Mouse (Mus musculus) embryonic facial prominence, embryonic 10.5 days (tissue): ENCODE measurements around the gene Ss18l2. TPM values are rescaled to one million over a fixed set of nuclear protein-coding genes. Genes with fewer than 3 reads are reported as not detected.

ENCODE experiments used
- DNase-seq: peaks from one replicate; pipeline ENCODE4 v3.0.0-alpha.2; 2017; ENCODE audit warnings: low spot score
- H3K27ac ChIP-seq: fragments of 300-500 bp; sonication (generic); replicated peaks from 2 replicates; pipeline ENCODE4 v1.5.1; 2016; ENCODE audit warnings: mild to moderate bottlenecking
- H3K27me3 ChIP-seq: fragments of 300-500 bp; sonication (generic); replicated peaks from 2 replicates; pipeline ENCODE4 v1.6.1; 2016; ENCODE audit warnings: low read depth, mild to moderate bottlenecking; ENCODE audit not compliant: poor library complexity, severe bottlenecking
- H3K36me3 ChIP-seq: fragments of 300-500 bp; sonication (generic); replicated peaks from 2 replicates; pipeline ENCODE4 v1.6.1; 2016; ENCODE audit warnings: mild to moderate bottlenecking, moderate library complexity
- H3K4me1 ChIP-seq: fragments of 300-500 bp; sonication (generic); 2 replicates; pipeline ENCODE4 v1.6.1; 2016
- H3K4me3 ChIP-seq: fragments of 300-500 bp; sonication (generic); 2 replicates; pipeline ENCODE4 v1.5.1; 2016; ENCODE audit warnings: mild to moderate bottlenecking, moderate library complexity
- H3K9me3 ChIP-seq: fragments of 300-500 bp; sonication (generic); 2 replicates; pipeline ENCODE4 v1.6.1; 2016; ENCODE audit warnings: mild to moderate bottlenecking
- WGBS: fragments of 180-500 bp; shearing (Covaris S2); methylation state at CpG from one replicate; pipeline ENCODE4 v1.1.7; 2016; 5-methylcytosine and 5-hydroxymethylcytosine counted together
- polyA plus RNA-seq: library from polyadenylated mRNA; unstranded; fragments of >200 nt; fragmentation: Nextera tagmentation; extraction: Ambion mirVana; gene quantifications from 2 replicates; pipeline ENCODE4 v1.2.1, GENCODE M21; 2016

The Ss18l2 gene
- polyA plus RNA-seq, result 91.0 and 92.4 TPM in 2 replicates

- Histone ChIP-seq H3K4me1 (peaks cover 31% of the 10 kb centered on the region), H3K9me3 (no peaks in the 10 kb centered on the region), H3K27me3 (no peaks in the 10 kb centered on the region), H3K36me3 (peaks cover 22% of the 10 kb centered on the region), H3K27ac (peak within 1 kb of the TSS; percentile 90), H3K4me3 (peak within 1 kb of the TSS; percentile 96)
- DNase-seq, result peak; percentile 99
- WGBS, result 6% methylated on average over 37 of the region's 37 CpGs
These were observed at the start of gene Ss18l2 for GRCm38 (mm10) chr9:121709898-121710583. Gene Ss18l2 (plus strand): TSS chr9:121710329.

GRCm38 (mm10) chr9:121663467-121663866 lies 46.7 kb upstream of the Ss18l2 start:
- no peaks in the 10 kb centered on the region for H3K36me3 ChIP-seq
- DNase-seq, result no peak
- H3K4me1 ChIP-seq, result peaks cover 16% of the 10 kb centered on the region
- no peak overlapping the region for H3K27ac ChIP-seq
- H3K4me3 ChIP-seq, result no peak overlapping the region
- 76% methylated on average over 6 of the region's 6 CpGs for WGBS
- no peaks in the 10 kb centered on the region for H3K9me3 ChIP-seq
- H3K27me3 ChIP-seq, result peaks cover 22% of the 10 kb centered on the region

GRCm38 (mm10) chr9:121664104-121664503 lies 46.0 kb upstream of the Ss18l2 start:
- Histone ChIP-seq H3K36me3 (no peaks in the 10 kb centered on the region), H3K27me3 (peaks cover 28% of the 10 kb centered on the region), H3K4me1 (peaks cover 17% of the 10 kb centered on the region), H3K4me3 (no peak overlapping the region), H3K9me3 (no peaks in the 10 kb centered on the region), H3K27ac (no peak overlapping the region)
- no peak for DNase-seq
- WGBS, result 84% methylated on average over 5 of the region's 5 CpGs

- no peaks in the 10 kb centered on the region for H3K9me3 ChIP-seq
- peaks cover 45% of the 10 kb centered on the region for H3K4me1 ChIP-seq
- H3K27ac ChIP-seq, result no peak overlapping the region
- no peaks in the 10 kb centered on the region for H3K36me3 ChIP-seq
- no peak for DNase-seq
- H3K27me3 ChIP-seq, result peaks cover 50% of the 10 kb centered on the region
- 78% methylated on average over 16 of the region's 16 CpGs for WGBS
- no peak overlapping the region for H3K4me3 ChIP-seq
These were observed 43.0 kb upstream of the Ss18l2 start for GRCm38 (mm10) chr9:121666957-121667630.

GRCm38 (mm10) chr9:121667822-121668221 lies 42.3 kb upstream of the Ss18l2 start:
- no peak for DNase-seq
- Histone ChIP-seq H3K36me3 (no peaks in the 10 kb centered on the region), H3K9me3 (no peaks in the 10 kb centered on the region), H3K4me3 (no peak overlapping the region), H3K27me3 (peaks cover 50% of the 10 kb centered on the region), H3K27ac (no peak overlapping the region), H3K4me1 (peaks cover 49% of the 10 kb centered on the region)
- WGBS, result 80% methylated on average over 11 of the region's 11 CpGs

- peak overlapping the region; percentile 61; the same call in 1 of the 2 replicates for H3K27ac ChIP-seq
These were observed 40.8 kb upstream of the Ss18l2 start for GRCm38 (mm10) chr9:121669348-121669791.

GRCm38 (mm10) chr9:121671300-121671699 lies 38.8 kb upstream of the Ss18l2 start:
- H3K27ac ChIP-seq, result no peak overlapping the region
- H3K27me3 ChIP-seq, result peaks cover 50% of the 10 kb centered on the region
- no peak overlapping the region for H3K4me3 ChIP-seq
- no peaks in the 10 kb centered on the region for H3K9me3 ChIP-seq
- peaks cover 44% of the 10 kb centered on the region for H3K4me1 ChIP-seq
- 25% methylated on average over 7 of the region's 7 CpGs for WGBS
- H3K36me3 ChIP-seq, result no peaks in the 10 kb centered on the region
- peak; percentile 58 for DNase-seq

More at GRCm38 (mm10) chr9:121669348-121669791, 40.8 kb upstream of the Ss18l2 start:
- H3K27me3 ChIP-seq, result peaks cover 50% of the 10 kb centered on the region
- H3K4me1 ChIP-seq, result peaks cover 49% of the 10 kb centered on the region
- under 1% methylated on average over 28 of the region's 28 CpGs for WGBS
- H3K4me3 ChIP-seq, result peak overlapping the region; percentile 53
- H3K9me3 ChIP-seq, result no peaks in the 10 kb centered on the region
- H3K36me3 ChIP-seq, result no peaks in the 10 kb centered on the region
- DNase-seq, result peak; percentile 85

GRCm38 (mm10) chr9:121672311-121672710 lies 37.8 kb upstream of the Ss18l2 start:
- no peak for DNase-seq
- no peak overlapping the region for H3K27ac ChIP-seq
- H3K4me1 ChIP-seq, result peaks cover 34% of the 10 kb centered on the region
- no peaks in the 10 kb centered on the region for H3K9me3 ChIP-seq
- no peaks in the 10 kb centered on the region for H3K36me3 ChIP-seq
- H3K27me3 ChIP-seq, result peaks cover 39% of the 10 kb centered on the region
- H3K4me3 ChIP-seq, result no peak overlapping the region
- WGBS, result 67% methylated on average over 5 of the region's 5 CpGs

- DNase-seq, result no peak
- Histone ChIP-seq H3K36me3 (no peaks in the 10 kb centered on the region), H3K4me3 (no peak overlapping the region), H3K4me1 (peaks cover 34% of the 10 kb centered on the region), H3K27me3 (peaks cover 25% of the 10 kb centered on the region), H3K27ac (no peak overlapping the region), H3K9me3 (no peaks in the 10 kb centered on the region)
- WGBS, result 90% methylated on average over 5 of the region's 5 CpGs
These were observed 36.4 kb upstream of the Ss18l2 start for GRCm38 (mm10) chr9:121673716-121674115.

- DNase-seq, result no peak
- peaks cover 28% of the 10 kb centered on the region for H3K4me1 ChIP-seq
- no peak overlapping the region for H3K27ac ChIP-seq
- H3K36me3 ChIP-seq, result no peaks in the 10 kb centered on the region
- no peaks in the 10 kb centered on the region for H3K9me3 ChIP-seq
- H3K4me3 ChIP-seq, result no peak overlapping the region
- peaks cover 12% of the 10 kb centered on the region for H3K27me3 ChIP-seq
- 84% methylated on average over 9 of the region's 9 CpGs for WGBS
These were observed 35.1 kb upstream of the Ss18l2 start for GRCm38 (mm10) chr9:121675011-121675410.

GRCm38 (mm10) chr9:121675556-121675955 lies 34.6 kb upstream of the Ss18l2 start:
- Histone ChIP-seq H3K4me3 (no peak overlapping the region), H3K27ac (no peak overlapping the region), H3K36me3 (no peaks in the 10 kb centered on the region), H3K4me1 (peaks cover 23% of the 10 kb centered on the region), H3K9me3 (no peaks in the 10 kb centered on the region), H3K27me3 (peaks cover 7% of the 10 kb centered on the region)
- no peak for DNase-seq
- WGBS, result 87% methylated on average over 2 of the region's 2 CpGs

- Histone ChIP-seq H3K27ac (no peak overlapping the region), H3K36me3 (peaks cover 4% of the 10 kb centered on the region; the same call in 1 of the 2 replicates), H3K4me1 (peaks cover 10% of the 10 kb centered on the region), H3K9me3 (no peaks in the 10 kb centered on the region), H3K4me3 (no peak overlapping the region), H3K27me3 (no peaks in the 10 kb centered on the region)
- no peak for DNase-seq
- 86% methylated on average over 4 of the region's 4 CpGs for whole genome bisulfite sequencing
These were observed 33.1 kb upstream of the Ss18l2 start for GRCm38 (mm10) chr9:121677069-121677468.

- H3K27ac ChIP-seq, result no peak overlapping the region
- no peak overlapping the region for H3K4me3 ChIP-seq
- H3K36me3 ChIP-seq, result peaks cover 8% of the 10 kb centered on the region; the same call in 1 of the 2 replicates
- H3K4me1 ChIP-seq, result peaks cover 7% of the 10 kb centered on the region; the same call in 1 of the 2 replicates
- H3K9me3 ChIP-seq, result no peaks in the 10 kb centered on the region
- WGBS, result 81% methylated on average over 8 of the region's 8 CpGs
- no peak for DNase-seq
- H3K27me3 ChIP-seq, result no peaks in the 10 kb centered on the region
These were observed 32.7 kb upstream of the Ss18l2 start for GRCm38 (mm10) chr9:121677476-121677875.
